Mouse (Mus musculus) neural tube, embryonic 15.5 days (tissue): Measurements from ENCODE around the gene Slco3a1. TPM values are rescaled to one million over a fixed set of nuclear protein-coding genes. Genes with fewer than 3 reads are reported as not detected.
A peak's percentile ranks its signal among the peaks of the same experiment; 100 is the strongest.

Experiments
- ATAC-seq: fragments of 200-750 bp; cut with Nextera tagmentation; 2 replicates; pipeline ENCODE4 v1.8.0; 2017; ENCODE audit warnings: mild to moderate bottlenecking, moderate TSS enrichment, moderate library complexity; ENCODE audit not compliant: low FRiP score
- H3K27ac ChIP-seq: fragments of 300-500 bp; sonication (generic); replicated peaks from 2 replicates; pipeline ENCODE4 v1.5.1; 2015; ENCODE audit warnings: mild to moderate bottlenecking, inconsistent platforms
- H3K27me3 ChIP-seq: fragments of 300-500 bp; sonication (generic); replicated peaks from 2 replicates; pipeline ENCODE4 v1.6.1; 2015; ENCODE audit warnings: inconsistent platforms
- H3K36me3 ChIP-seq: fragments of 300-500 bp; sonication (generic); 2 replicates; pipeline ENCODE4 v1.6.1; 2015; ENCODE audit warnings: inconsistent platforms
- H3K4me1 ChIP-seq: fragments of 300-500 bp; sonication (generic); 2 replicates; pipeline ENCODE4 v1.6.1; 2015; ENCODE audit warnings: inconsistent platforms
- H3K4me2 ChIP-seq: fragments of 300-500 bp; sonication (generic); 2 replicates; pipeline ENCODE4 v1.6.1; 2015; ENCODE audit warnings: inconsistent platforms, mild to moderate bottlenecking, moderate library complexity
- H3K4me3 ChIP-seq: fragments of 300-500 bp; sonication (generic); replicated peaks from 2 replicates; pipeline ENCODE4 v1.5.1; 2015; ENCODE audit warnings: mild to moderate bottlenecking, inconsistent platforms
- H3K9ac ChIP-seq: fragments of 300-500 bp; sonication (generic); replicated peaks from 2 replicates; pipeline ENCODE4 v1.6.1; 2015; ENCODE audit warnings: mild to moderate bottlenecking, inconsistent platforms
- H3K9me3 ChIP-seq: fragments of 300-500 bp; sonication (generic); replicated peaks from 2 replicates; pipeline ENCODE4 v1.6.1; 2016; ENCODE audit warnings: inconsistent platforms
- WGBS: fragments of 180-500 bp; shearing (Covaris S2); methylation state at CpG from one replicate; pipeline ENCODE4 v1.1.7; 2015; ENCODE audit warnings: mixed read lengths; 5-methylcytosine and 5-hydroxymethylcytosine counted together
- polyA plus RNA-seq: library from polyadenylated mRNA; unstranded; fragments of >200 nt; fragmentation: Nextera tagmentation; extraction: Ambion mirVana; gene quantifications from 2 replicates; pipeline ENCODE4 v1.2.1, GENCODE M21; 2015

The Slco3a1 gene
- polyA plus RNA-seq, 1 experiment from 2014 or later: 24.1 TPM

GRCm38 (mm10) chr7:74376397-74377044, 178.1 kb downstream of the Slco3a1 start:
- ATAC-seq: no peak
- H3K4me2 ChIP-seq: no peak overlapping the region
- no peaks in the 10 kb centered on the region for H3K9me3 ChIP-seq
- peaks cover 21% of the 10 kb centered on the region for H3K4me1 ChIP-seq
- H3K9ac ChIP-seq: no peak overlapping the region
- WGBS: 46% methylated on average over 12 of the region's 12 CpGs
- no peak overlapping the region for H3K27ac ChIP-seq
- H3K4me3 ChIP-seq: no peak overlapping the region
- no peaks in the 10 kb centered on the region for H3K36me3 ChIP-seq
- H3K27me3 ChIP-seq: no peaks in the 10 kb centered on the region

- 79% methylated on average over 14 of the region's 14 CpGs for WGBS
- no peak for ATAC-seq
- no peaks in the 10 kb centered on the region for H3K27me3 ChIP-seq
- no peak overlapping the region for H3K27ac ChIP-seq
- no peak overlapping the region for H3K9ac ChIP-seq
- no peak overlapping the region for H3K4me2 ChIP-seq
- no peaks in the 10 kb centered on the region for H3K9me3 ChIP-seq
- no peaks in the 10 kb centered on the region for H3K36me3 ChIP-seq
- H3K4me3 ChIP-seq: no peak overlapping the region
- peaks cover 24% of the 10 kb centered on the region for H3K4me1 ChIP-seq
Measured at GRCm38 (mm10) chr7:74375174-74375957, 179.2 kb downstream of the Slco3a1 start.

- Histone ChIP-seq H3K4me1 (peaks cover 24% of the 10 kb centered on the region), H3K36me3 (no peaks in the 10 kb centered on the region)
Measured at GRCm38 (mm10) chr7:74373056-74373455, 181.5 kb downstream of the Slco3a1 start.

GRCm38 (mm10) chr7:74372141-74372582, 182.4 kb downstream of the Slco3a1 start:
- Histone ChIP-seq H3K9ac (no peak overlapping the region), H3K27ac (no peak overlapping the region; the same call in 1 of the 2 replicates), H3K4me1 (peaks cover 26% of the 10 kb centered on the region), H3K36me3 (no peaks in the 10 kb centered on the region), H3K27me3 (no peaks in the 10 kb centered on the region), H3K4me2 (no peak overlapping the region), H3K9me3 (no peaks in the 10 kb centered on the region), H3K4me3 (no peak overlapping the region)
- 48% methylated on average over 6 of the region's 6 CpGs for WGBS
- no peak for ATAC-seq

More at GRCm38 (mm10) chr7:74373056-74373455, 181.5 kb downstream of the Slco3a1 start:
- no peak overlapping the region for H3K4me2 ChIP-seq
- H3K9ac ChIP-seq: no peak overlapping the region
- 91% methylated on average over 6 of the region's 6 CpGs for WGBS
- no peak overlapping the region for H3K27ac ChIP-seq
- H3K27me3 ChIP-seq: no peaks in the 10 kb centered on the region
- H3K9me3 ChIP-seq: no peaks in the 10 kb centered on the region
- ATAC-seq: no peak
- H3K4me3 ChIP-seq: no peak overlapping the region

- Histone ChIP-seq H3K4me1 (peaks cover 23% of the 10 kb centered on the region), H3K4me2 (no peak overlapping the region), H3K27me3 (no peaks in the 10 kb centered on the region), H3K9me3 (no peaks in the 10 kb centered on the region), H3K27ac (no peak overlapping the region; the same call in 1 of the 2 replicates), H3K9ac (no peak overlapping the region), H3K36me3 (no peaks in the 10 kb centered on the region), H3K4me3 (no peak overlapping the region)
- 44% methylated on average over 2 of the region's 2 CpGs for WGBS
- no peak for ATAC-seq
Measured at GRCm38 (mm10) chr7:74371656-74372055, 182.9 kb downstream of the Slco3a1 start.

- Histone ChIP-seq H3K4me3 (no peak overlapping the region), H3K27ac (no peak overlapping the region), H3K9ac (no peak overlapping the region), H3K36me3 (no peaks in the 10 kb centered on the region), H3K27me3 (no peaks in the 10 kb centered on the region), H3K4me1 (peaks cover 20% of the 10 kb centered on the region), H3K4me2 (no peak overlapping the region), H3K9me3 (no peaks in the 10 kb centered on the region)
- 38% methylated on average over 2 of the region's 2 CpGs for WGBS
- ATAC-seq: peak; percentile 67; the same call in 1 of the 2 replicates
Measured at GRCm38 (mm10) chr7:74371208-74371607, 183.4 kb downstream of the Slco3a1 start.

- no peak overlapping the region for H3K27ac ChIP-seq
- H3K4me3 ChIP-seq: no peak overlapping the region
- no peak overlapping the region for H3K4me2 ChIP-seq
- H3K9me3 ChIP-seq: no peaks in the 10 kb centered on the region
- peaks cover 20% of the 10 kb centered on the region for H3K4me1 ChIP-seq
- ATAC-seq: no peak
- H3K36me3 ChIP-seq: no peaks in the 10 kb centered on the region
- WGBS: 65% methylated on average over 4 of the region's 4 CpGs
- H3K27me3 ChIP-seq: no peaks in the 10 kb centered on the region
- no peak overlapping the region for H3K9ac ChIP-seq
Measured at GRCm38 (mm10) chr7:74369657-74370056, 184.9 kb downstream of the Slco3a1 start.

- 91% methylated on average over 11 of the region's 11 CpGs for WGBS
- Histone ChIP-seq H3K4me3 (no peak overlapping the region), H3K36me3 (no peaks in the 10 kb centered on the region), H3K4me1 (peaks cover 20% of the 10 kb centered on the region), H3K9me3 (no peaks in the 10 kb centered on the region), H3K4me2 (no peak overlapping the region), H3K27me3 (no peaks in the 10 kb centered on the region), H3K9ac (no peak overlapping the region), H3K27ac (no peak overlapping the region)
- no peak for ATAC-seq
Measured at GRCm38 (mm10) chr7:74368256-74368980, 186.2 kb downstream of the Slco3a1 start.

- Histone ChIP-seq H3K27me3 (no peaks in the 10 kb centered on the region), H3K9me3 (no peaks in the 10 kb centered on the region), H3K9ac (no peak overlapping the region), H3K4me2 (0 out of 2 replicates have a peak overlapping the region, but pooled peaks have one; percentile 6), H3K4me3 (no peak overlapping the region), H3K27ac (no peak overlapping the region), H3K36me3 (no peaks in the 10 kb centered on the region), H3K4me1 (peaks cover 18% of the 10 kb centered on the region)
- no peak for ATAC-seq
- WGBS: 28% methylated on average over 7 of the region's 7 CpGs
Measured at GRCm38 (mm10) chr7:74367350-74367749, 187.2 kb downstream of the Slco3a1 start.

- Histone ChIP-seq H3K9me3 (no peaks in the 10 kb centered on the region), H3K36me3 (no peaks in the 10 kb centered on the region), H3K27ac (no peak overlapping the region), H3K27me3 (no peaks in the 10 kb centered on the region), H3K4me1 (peaks cover 6% of the 10 kb centered on the region), H3K9ac (no peak overlapping the region), H3K4me3 (no peak overlapping the region), H3K4me2 (no peak overlapping the region)
- 33% methylated on average over 4 of the region's 4 CpGs for WGBS
- no peak for ATAC-seq
Measured at GRCm38 (mm10) chr7:74365623-74366022, 189.0 kb downstream of the Slco3a1 start.

- Histone ChIP-seq H3K27me3 (no peaks in the 10 kb centered on the region), H3K4me2 (no peak overlapping the region), H3K27ac (no peak overlapping the region), H3K4me3 (no peak overlapping the region), H3K9ac (no peak overlapping the region), H3K36me3 (no peaks in the 10 kb centered on the region), H3K4me1 (peaks cover 6% of the 10 kb centered on the region), H3K9me3 (no peaks in the 10 kb centered on the region)
- no peak for ATAC-seq
- 84% methylated on average over 3 of the region's 3 CpGs for WGBS
Measured at GRCm38 (mm10) chr7:74364956-74365355, 189.6 kb downstream of the Slco3a1 start.
